Comparison of ENCODE assay signal across 10 mouse cellular contexts in the genomic region with DNA sequence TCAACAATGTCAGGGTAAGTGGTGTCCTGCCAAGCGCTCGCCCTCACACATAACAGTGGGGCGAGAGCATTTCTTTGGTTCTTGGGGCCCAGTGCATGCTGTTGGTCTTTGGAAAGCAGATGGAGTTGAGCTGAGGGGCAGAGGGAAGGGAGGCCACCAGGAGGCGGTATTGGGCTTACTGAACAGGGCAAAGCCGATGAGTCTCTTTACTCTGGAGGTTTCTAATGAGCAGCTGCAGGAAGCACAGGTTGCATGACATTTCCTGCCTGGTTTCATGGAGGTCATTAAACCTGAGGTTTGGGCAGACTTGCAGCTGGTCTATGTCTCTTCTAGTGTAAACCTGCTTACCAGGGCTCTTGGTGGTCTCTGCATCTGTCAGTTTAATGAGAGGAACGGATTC. TPM values are rescaled to one million over a fixed set of nuclear protein-coding genes. Genes with fewer than 3 reads are reported as not detected.
A peak's percentile ranks its signal among the peaks of the same experiment; 100 is the strongest.
DNase-seq lines count a peak whose midpoint lies in the region; ATAC-seq and TF ChIP-seq lines count a peak whose summit lies in the region.
"Had no signal": no experiment of that assay in that cellular context is flagged by ENCODE, and none has a peak within 500 bp of the region (broad histone marks: within the 10 kb centered on the region; RNA-seq: fewer than 3 reads in every experiment).

No protein-coding gene starts in this region.

- no peak overlapping the region for H3K9ac ChIP-seq in midbrain, embryonic 16.5 days (ENCODE audit: low read depth, low read length)
- no peak overlapping the region for H3K9ac ChIP-seq in lung, postnatal 0 days (replicated peaks; ENCODE audit: low read depth)
- no peak overlapping the region for H3K9ac ChIP-seq in stomach, postnatal 0 days (ENCODE audit: low read length)
- H3K9ac ChIP-seq: hindbrain, embryonic 15.5 days had no signal

- H3K9me3 ChIP-seq in midbrain, embryonic 10.5 days (replicated peaks) = no peaks in the 10 kb centered on the region
- no peaks in the 10 kb centered on the region for H3K9me3 ChIP-seq in midbrain, embryonic 16.5 days (replicated peaks; ENCODE audit: control insufficient read depth, low read length, poor library complexity, severe bottlenecking)
- no peaks in the 10 kb centered on the region for H3K9me3 ChIP-seq in lung, postnatal 0 days (ENCODE audit: low read length)
- H3K9me3 ChIP-seq in stomach, postnatal 0 days (ENCODE audit: control insufficient read depth, low read length) = no peaks in the 10 kb centered on the region
- H3K9me3 ChIP-seq: hindbrain, embryonic 15.5 days had no signal

- no peak for ATAC-seq in midbrain, embryonic 16.5 days
- peak; percentile 69 for ATAC-seq in lung, postnatal 0 days
- ATAC-seq in stomach, postnatal 0 days (ENCODE audit: low FRiP score, low TSS enrichment) = peak; percentile 41; the same call in 1 of the 2 replicates
- ATAC-seq: Patski had no signal

- no peaks in the 10 kb centered on the region for H3K27me3 ChIP-seq in cerebellum, adult 2 months (ENCODE audit: control insufficient read depth, insufficient read depth, low read length)
- H3K27me3 ChIP-seq in midbrain, embryonic 10.5 days (ENCODE audit: low read depth, poor library complexity, severe bottlenecking) = no peaks in the 10 kb centered on the region
- no peaks in the 10 kb centered on the region for H3K27me3 ChIP-seq in midbrain, embryonic 16.5 days (ENCODE audit: control insufficient read depth, insufficient read depth, low read depth, low read length)
- H3K27me3 ChIP-seq in lung, postnatal 0 days (replicated peaks; ENCODE audit: insufficient read depth, low read length) = no peaks in the 10 kb centered on the region
- H3K27me3 ChIP-seq in stomach, postnatal 0 days (ENCODE audit: control insufficient read depth, insufficient read depth, low read length) = no peaks in the 10 kb centered on the region
- H3K27me3 ChIP-seq: hindbrain, embryonic 15.5 days; Patski had no signal

- no peak for TF ChIP-seq EP300 in lung, postnatal 0 days (IDR thresholded peaks at IDR 0.05)
- TF ChIP-seq EP300 in stomach, postnatal 0 days (optimal IDR thresholded peaks at IDR 0.05) = no peak

- H3K4me3 ChIP-seq in cerebellum, adult 2 months (replicated peaks; ENCODE audit: insufficient read depth, low read depth, low read length) = no peak overlapping the region
- no peak overlapping the region for H3K4me3 ChIP-seq in midbrain, embryonic 10.5 days
- H3K4me3 ChIP-seq in midbrain, embryonic 16.5 days (ENCODE audit: low read depth, low read length) = no peak overlapping the region
- H3K4me3 ChIP-seq in lung, postnatal 0 days (ENCODE audit: low read depth, low read length) = no peak overlapping the region
- no peak overlapping the region for H3K4me3 ChIP-seq in stomach, postnatal 0 days (ENCODE audit: low read depth, low read length)
- H3K4me3 ChIP-seq: hindbrain, embryonic 15.5 days had no signal

- H3K27ac ChIP-seq in cerebellum, adult 2 months (ENCODE audit: insufficient read depth, low read length) = no peak overlapping the region
- H3K27ac ChIP-seq in midbrain, embryonic 10.5 days (replicated peaks) = no peak overlapping the region
- no peak overlapping the region for H3K27ac ChIP-seq in midbrain, embryonic 16.5 days (ENCODE audit: low read length)
- H3K27ac ChIP-seq in lung, postnatal 0 days (ENCODE audit: low read length) = no peak overlapping the region
- no peak overlapping the region for H3K27ac ChIP-seq in stomach, postnatal 0 days (replicated peaks)
- H3K27ac ChIP-seq: hindbrain, embryonic 15.5 days had no signal

- peak; percentile 60; the same call in 1 of the 2 replicates for TF ChIP-seq CTCF in cerebellum, adult 2 months (IDR thresholded peaks at IDR 0.05; ENCODE audit: borderline replicate concordance, insufficient read depth, low read depth, low read length)
- TF ChIP-seq CTCF in lung, postnatal 0 days (IDR thresholded peaks at IDR 0.05) = peak; percentile 81
- TF ChIP-seq CTCF in stomach, postnatal 0 days (IDR thresholded peaks at IDR 0.05; ENCODE audit: low read depth) = peak; percentile 79

- WGBS in cerebellum, adult 2 months = 71% methylated on average over 6 of the region's 6 CpGs
- WGBS in midbrain, embryonic 10.5 days = 78% methylated on average over 6 of the region's 6 CpGs
- 76% methylated on average over 6 of the region's 6 CpGs for WGBS in midbrain, embryonic 16.5 days
- WGBS in lung, postnatal 0 days = 68% methylated on average over 6 of the region's 6 CpGs
- 70% methylated on average over 6 of the region's 6 CpGs for WGBS in stomach, postnatal 0 days

- no peak overlapping the region for H3K4me2 ChIP-seq in midbrain, embryonic 16.5 days (ENCODE audit: low read length)
- H3K4me2 ChIP-seq in lung, postnatal 0 days (replicated peaks; ENCODE audit: low read depth, low read length) = no peak overlapping the region
- no peak overlapping the region for H3K4me2 ChIP-seq in stomach, postnatal 0 days (replicated peaks; ENCODE audit: low read depth)
- H3K4me2 ChIP-seq: hindbrain, embryonic 15.5 days had no signal

- H3K4me1 ChIP-seq in cerebellum, adult 2 months (ENCODE audit: control insufficient read depth, insufficient read depth, low read length) = no peaks in the 10 kb centered on the region
- no peaks in the 10 kb centered on the region for H3K4me1 ChIP-seq in midbrain, embryonic 10.5 days
- H3K4me1 ChIP-seq in midbrain, embryonic 16.5 days (ENCODE audit: control insufficient read depth, insufficient read depth, low read length) = no peaks in the 10 kb centered on the region
- H3K4me1 ChIP-seq in lung, postnatal 0 days (ENCODE audit: insufficient read depth, low read depth, low read length) = no peaks in the 10 kb centered on the region
- no peaks in the 10 kb centered on the region for H3K4me1 ChIP-seq in stomach, postnatal 0 days (replicated peaks; ENCODE audit: control insufficient read depth, insufficient read depth)
- H3K4me1 ChIP-seq: hindbrain, embryonic 15.5 days had no signal

- H3K36me3 ChIP-seq in midbrain, embryonic 10.5 days = peaks cover 99% of the 10 kb centered on the region
- H3K36me3 ChIP-seq in midbrain, embryonic 16.5 days (ENCODE audit: control insufficient read depth, insufficient read depth, low read length) = peaks cover 56% of the 10 kb centered on the region
- H3K36me3 ChIP-seq in lung, postnatal 0 days (ENCODE audit: insufficient read depth, low read length) = peaks cover 42% of the 10 kb centered on the region
- H3K36me3 ChIP-seq in stomach, postnatal 0 days (ENCODE audit: control insufficient read depth, insufficient read depth, low read length) = peaks cover 39% of the 10 kb centered on the region

- DNase-seq in cerebellum, adult 2 months = peak in 1 of 2 experiments; percentile 34
- DNase-seq in cerebellum, adult 9-11 months = no peak
- DNase-seq in midbrain, embryonic 10.5 days (ENCODE audit: low spot score) = peak; percentile 41
- peak; percentile 47 for DNase-seq in c-Kit-positive CD71-positive TER-119-positive erythroid progenitor cells, embryonic 14.5 days (ENCODE audit: low spot score)
- peak; percentile 76 for DNase-seq in induced T-regulatory cell, adult 2 months (ENCODE audit: low read depth)
- DNase-seq in lung, postnatal 0 days (ENCODE audit: low spot score) = peak; percentile 67
- DNase-seq in stomach, postnatal 0 days (ENCODE audit: low spot score) = peak; percentile 73

- TF ChIP-seq POLR2A in cerebellum, adult 2 months (IDR thresholded peaks at IDR 0.05; ENCODE audit: borderline replicate concordance, insufficient read depth, low read length) = no peak

RNA-seq across cellular contexts. Expression of a gene that starts 9.5 kb away (rescaled TPM):
- polyA plus RNA-seq in cerebellum, adult 2 months (2012; rRNA removed) = 105 and 114 TPM in 2 replicates
- 114 and 116 TPM in 2 replicates for polyA plus RNA-seq in midbrain, embryonic 10.5 days (2016; fragmentation: Nextera tagmentation; extraction: Ambion mirVana)
- 129 and 132 TPM in 2 replicates for polyA plus RNA-seq in midbrain, embryonic 16.5 days (2015; fragmentation: Nextera tagmentation; extraction: Ambion mirVana)
- 201 and 223 TPM in 2 replicates for polyA plus RNA-seq in lung, postnatal 0 days (2015; fragmentation: Nextera tagmentation; extraction: Ambion mirVana)
- polyA plus RNA-seq in stomach, postnatal 0 days (2015; fragmentation: Nextera tagmentation; extraction: Ambion mirVana) = 79.1 and 84.8 TPM in 2 replicates

RNA-seq across cellular contexts. Expression of a gene that starts 28.3 kb away (rescaled TPM):
- polyA plus RNA-seq in cerebellum, adult 2 months (2012; rRNA removed) = 0.62 and 1.1 TPM in 2 replicates
- polyA plus RNA-seq in midbrain, embryonic 10.5 days (2016; fragmentation: Nextera tagmentation; extraction: Ambion mirVana) = 0.60 and 1.3 TPM in 2 replicates
- 0.53 and 0.77 TPM in 2 replicates for polyA plus RNA-seq in midbrain, embryonic 16.5 days (2015; fragmentation: Nextera tagmentation; extraction: Ambion mirVana)
- 17.8 and 19.9 TPM in 2 replicates for polyA plus RNA-seq in lung, postnatal 0 days (2015; fragmentation: Nextera tagmentation; extraction: Ambion mirVana)
- polyA plus RNA-seq in stomach, postnatal 0 days (2015; fragmentation: Nextera tagmentation; extraction: Ambion mirVana) = 9.6 and 9.9 TPM in 2 replicates

RNA-seq across cellular contexts. Expression of a gene that starts 43.8 kb away (rescaled TPM):
- polyA plus RNA-seq in cerebellum, adult 2 months (2012; rRNA removed) = 27.4 and 27.6 TPM in 2 replicates
- polyA plus RNA-seq in midbrain, embryonic 10.5 days (2016; fragmentation: Nextera tagmentation; extraction: Ambion mirVana) = 18.7 and 19.9 TPM in 2 replicates
- 21.8 and 22.4 TPM in 2 replicates for polyA plus RNA-seq in midbrain, embryonic 16.5 days (2015; fragmentation: Nextera tagmentation; extraction: Ambion mirVana)
- 13.7 and 16.5 TPM in 2 replicates for polyA plus RNA-seq in lung, postnatal 0 days (2015; fragmentation: Nextera tagmentation; extraction: Ambion mirVana)
- 11.7 and 13.1 TPM in 2 replicates for polyA plus RNA-seq in stomach, postnatal 0 days (2015; fragmentation: Nextera tagmentation; extraction: Ambion mirVana)

RNA-seq across cellular contexts. Expression of a gene that starts 48.6 kb away (rescaled TPM):
- polyA plus RNA-seq in cerebellum, adult 2 months (2012; rRNA removed) = 39.2 and 42.2 TPM in 2 replicates
- 31.2 and 34.0 TPM in 2 replicates for polyA plus RNA-seq in midbrain, embryonic 10.5 days (2016; fragmentation: Nextera tagmentation; extraction: Ambion mirVana)
- 39.3 and 42.4 TPM in 2 replicates for polyA plus RNA-seq in midbrain, embryonic 16.5 days (2015; fragmentation: Nextera tagmentation; extraction: Ambion mirVana)
- 40.9 and 42.5 TPM in 2 replicates for polyA plus RNA-seq in lung, postnatal 0 days (2015; fragmentation: Nextera tagmentation; extraction: Ambion mirVana)
- 23.1 and 23.2 TPM in 2 replicates for polyA plus RNA-seq in stomach, postnatal 0 days (2015; fragmentation: Nextera tagmentation; extraction: Ambion mirVana)
